Mouse (Mus musculus) inflammation-experienced regulatory T-cells, adult 6 months (primary cell): ENCODE results near the gene Cct3. TPM values are rescaled to one million over a fixed set of nuclear protein-coding genes. Genes with fewer than 3 reads are reported as not detected.
"Not testable (repeated sequence)": the region's sequence is repeated elsewhere in the genome, so short reads cannot be mapped to it uniquely, and the experiment has no call there.

ENCODE experiments used
- ATAC-seq: one replicate; pipeline ENCODE4 v1.8.0; 2017
- polyA plus RNA-seq, 3 experiments: library from polyadenylated mRNA; unstranded; fragments of 100-300 nt; shearing (Covaris generic); gene quantifications; one replicate each; pipeline ENCODE4 v1.2.1; 2017

Gene Cct3
- polyA plus RNA-seq, 3 experiments from 2014 or later, result 157 to 218 (median 188) TPM

DNA sequence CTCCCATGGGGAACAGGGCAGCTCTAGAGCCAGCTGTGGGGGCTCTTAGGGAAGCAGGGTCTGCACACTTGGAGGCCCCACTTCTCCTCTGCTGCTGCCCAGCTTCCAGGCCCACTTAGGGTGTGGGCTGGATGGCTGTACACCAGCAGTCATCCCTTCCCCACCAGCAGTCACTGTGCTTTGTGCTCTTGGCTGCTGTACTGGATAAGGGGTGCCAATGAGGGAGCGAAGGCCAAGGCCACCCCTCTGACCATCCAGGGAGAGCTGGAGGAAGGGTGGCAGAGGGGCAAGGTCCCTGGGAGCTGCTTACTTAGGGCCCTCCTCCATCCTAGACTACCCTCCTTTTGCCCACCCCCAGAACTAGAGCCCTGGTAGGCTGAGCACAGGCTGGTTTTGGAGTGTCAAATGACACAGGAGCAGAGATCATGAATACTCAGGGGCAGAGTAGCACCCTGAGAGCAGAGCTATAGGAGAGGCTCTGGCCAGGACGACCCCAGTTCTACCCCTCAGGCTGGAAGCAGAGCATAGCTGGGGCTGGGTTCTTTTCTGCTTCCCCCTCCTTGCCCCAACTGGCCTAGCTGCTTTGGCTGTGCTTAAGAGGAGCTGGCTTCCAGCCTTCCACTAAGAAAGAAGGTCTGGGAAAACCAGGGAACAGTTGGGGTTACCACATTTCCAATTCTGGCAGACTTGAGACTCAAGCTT lies 64.8 kb downstream of the Cct3 start:
- no peak for ATAC-seq

DNA sequence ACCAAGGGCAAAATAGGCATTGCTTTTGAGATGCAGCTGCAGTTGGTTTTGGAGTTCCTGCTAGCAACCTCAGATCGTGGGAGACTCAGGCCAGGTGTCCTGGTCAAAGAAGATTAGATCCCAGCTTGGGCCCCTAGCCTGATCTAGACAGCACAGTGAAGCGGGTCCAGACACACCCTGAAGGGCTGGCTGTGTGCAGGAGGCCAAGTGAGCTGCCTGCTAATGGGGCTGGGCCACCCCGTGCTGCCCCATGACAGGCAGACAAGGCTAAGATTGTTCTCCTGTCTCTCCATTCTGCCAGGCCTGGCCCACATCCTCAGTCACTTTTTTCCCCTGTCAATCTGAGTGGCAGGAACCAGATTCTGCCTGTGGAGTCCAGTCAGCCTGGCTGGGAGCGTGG lies 66.8 kb downstream of the Cct3 start:
- no peak for ATAC-seq

DNA sequence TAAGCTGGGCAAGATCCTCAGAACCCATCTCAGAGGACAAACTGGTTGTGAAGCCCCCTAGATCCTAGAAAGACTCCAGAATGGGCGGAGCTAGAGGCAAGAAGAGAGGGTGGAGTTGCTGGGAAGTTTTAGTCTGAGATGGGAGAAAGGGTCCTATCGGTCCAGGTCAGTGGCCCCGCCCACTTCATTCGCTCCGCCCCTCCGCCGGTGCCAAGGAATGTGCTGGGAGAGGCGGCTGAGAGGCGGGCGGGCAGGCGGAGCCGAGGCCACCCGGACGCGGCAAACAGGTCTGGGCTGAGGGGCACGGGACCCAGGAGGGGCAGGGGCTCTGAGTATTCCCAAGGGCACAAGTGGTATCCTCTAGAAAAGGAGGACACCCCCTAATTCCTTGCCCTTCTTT lies 67.4 kb downstream of the Cct3 start, which contains the start of gene Paqr6:
Gene Paqr6 (plus strand): TSS at position 248 of the 400 bp plus-strand sequence.
- ATAC-seq, result no peak

DNA sequence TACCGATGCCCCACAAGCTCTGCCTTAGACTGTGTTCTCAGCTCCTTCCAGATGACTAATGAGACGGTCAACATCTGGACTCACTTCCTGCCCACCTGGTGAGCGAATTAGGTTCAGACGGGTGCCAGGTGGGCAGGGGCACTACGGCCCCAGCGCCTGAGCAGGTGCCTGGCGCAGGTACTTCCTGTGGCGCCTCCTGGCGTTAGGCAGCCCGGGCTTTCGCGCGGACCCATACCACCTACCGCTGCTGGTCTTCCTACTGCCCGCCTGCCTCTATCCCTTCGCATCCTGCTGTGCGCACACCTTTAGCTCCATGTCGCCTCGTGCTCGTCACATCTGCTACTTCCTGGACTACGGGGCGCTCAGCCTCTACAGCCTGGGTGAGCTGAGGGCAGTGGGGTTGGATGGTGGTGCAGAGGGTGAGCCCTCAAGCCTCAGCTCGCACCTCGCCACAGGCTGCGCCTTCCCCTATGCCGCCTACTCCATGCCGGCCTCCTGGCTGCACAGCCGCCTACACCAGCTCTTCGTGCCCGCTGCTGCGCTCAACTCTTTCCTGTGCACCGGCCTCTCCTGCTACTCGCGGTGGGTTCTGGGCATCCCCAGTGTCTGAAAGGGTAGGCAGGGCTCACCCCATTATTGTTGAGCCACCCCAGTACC lies 68.9 kb downstream of the Cct3 start:
- no peak for ATAC-seq

DNA sequence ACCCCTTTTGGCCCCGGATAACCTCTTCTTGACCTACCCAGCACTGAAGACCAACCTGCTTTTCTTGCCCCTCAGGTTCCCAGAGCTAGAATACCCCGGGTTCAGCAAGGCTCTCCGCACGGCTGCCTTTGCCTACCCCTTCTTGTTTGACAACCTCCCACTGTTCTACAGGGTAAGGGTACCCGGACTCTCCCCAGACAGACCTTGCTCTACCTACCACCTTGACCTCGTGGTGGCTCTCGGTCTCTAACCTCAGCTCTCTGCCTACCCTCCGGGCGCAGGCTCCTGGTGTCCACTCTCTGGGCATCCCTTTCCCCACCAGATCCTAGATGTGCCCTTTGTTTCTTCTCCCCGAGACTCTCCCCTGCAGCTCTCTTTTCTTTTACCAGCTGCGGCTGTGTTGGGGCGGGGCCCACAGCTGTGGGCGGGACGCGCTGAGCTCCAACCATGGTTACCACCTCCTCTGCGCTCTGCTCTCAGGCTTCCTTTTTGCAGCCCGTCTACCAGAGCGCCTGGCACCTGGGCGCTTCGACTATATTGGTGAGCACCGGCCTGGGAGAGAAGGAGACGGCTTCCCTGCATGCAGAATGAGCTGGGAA lies 70.0 kb downstream of the Cct3 start:
- peak; percentile 91 for ATAC-seq

DNA sequence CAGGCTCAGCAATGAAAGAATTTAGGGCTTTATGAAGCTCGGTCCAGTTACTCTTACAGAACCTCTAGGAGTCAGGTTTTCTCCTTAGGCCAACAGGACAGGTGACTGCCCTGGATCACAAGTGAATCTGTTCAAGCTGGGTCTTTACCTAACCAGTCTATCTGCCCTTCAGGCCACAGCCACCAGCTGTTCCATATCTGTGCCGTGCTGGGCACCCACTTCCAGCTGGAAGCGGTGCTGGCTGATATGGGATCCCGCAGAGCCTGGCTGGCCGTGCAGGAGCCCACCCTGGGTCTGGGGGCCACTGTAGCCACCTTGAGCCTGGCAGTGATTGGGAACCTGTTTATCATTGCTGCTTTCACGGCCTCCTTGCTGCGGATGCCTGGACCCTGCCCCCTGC lies 70.6 kb downstream of the Cct3 start:
- not testable (repeated sequence) for ATAC-seq

DNA sequence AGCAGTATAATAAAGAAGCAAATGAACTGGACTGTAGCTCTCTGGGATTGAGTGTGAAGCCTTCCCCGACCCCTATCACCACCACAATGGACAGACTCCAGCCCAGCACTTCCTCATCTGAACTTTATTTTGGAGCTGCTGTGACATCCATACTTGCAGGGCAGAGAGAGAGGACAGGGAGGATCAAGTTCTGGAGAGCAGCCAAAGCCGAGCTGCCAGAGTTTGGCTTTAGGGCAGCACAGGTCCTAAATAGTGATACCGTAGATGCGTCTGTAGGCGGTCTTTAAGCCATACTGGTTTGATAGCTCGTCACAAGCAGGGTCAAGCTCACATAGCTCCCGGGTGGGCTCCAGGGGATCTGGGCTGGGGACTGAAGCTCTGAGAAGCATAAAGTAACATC lies 71.6 kb downstream of the Cct3 start:
- not testable (repeated sequence) for ATAC-seq

Other genes with a start within 250 kb of the Cct3 start
- gene Naxe, start 238.6 kb upstream of the Cct3 start, polyA plus RNA-seq, result 10 to 100 TPM; 68.3 to 75.7 (median 70.3) TPM
- gene Ttc24, start 218.8 kb upstream of the Cct3 start, polyA plus RNA-seq, result not detected
- gene Iqgap3, start 215.1 kb upstream of the Cct3 start, polyA plus RNA-seq, result 1 to 10 TPM in 1 of 3 experiments, under 1 TPM in 2; 0.59 to 3.5 (median 0.82) TPM
- 10 to 100 TPM; 16.6 to 32.0 (median 27.7) TPM for gene Mef2d, start 154.7 kb upstream of the Cct3 start, polyA plus RNA-seq
- gene Rhbg, start 42.4 kb upstream of the Cct3 start, polyA plus RNA-seq, result not detected
- gene Gm38392, start 9.9 kb upstream of the Cct3 start, polyA plus RNA-seq, result not detected
- gene Tsacc, start 117 bp upstream of the Cct3 start, polyA plus RNA-seq, result 1 to 10 TPM; 2.3 to 6.2 (median 3.6) TPM
- 100 to 1,000 TPM; 335 to 443 (median 344) TPM for gene Glmp, start 27.9 kb downstream of the Cct3 start, polyA plus RNA-seq
- gene Tmem79, start 39.0 kb downstream of the Cct3 start, polyA plus RNA-seq, result 1 to 10 TPM; 1.2 to 2.4 (median 1.8) TPM
- gene Smg5, start 39.1 kb downstream of the Cct3 start, polyA plus RNA-seq, result 10 to 100 TPM; 26.1 to 47.1 (median 37.8) TPM
- gene Paqr6, start 67.5 kb downstream of the Cct3 start, polyA plus RNA-seq, result not detected
- gene Bglap3, start 75.6 kb downstream of the Cct3 start, polyA plus RNA-seq, result not detected
- not detected for gene Bglap2, start 81.6 kb downstream of the Cct3 start, polyA plus RNA-seq
- not detected for gene Bglap, start 87.3 kb downstream of the Cct3 start, polyA plus RNA-seq
- 100 to 1,000 TPM in 1 of 3 experiments, 10 to 100 TPM in 2; 46.3 to 105 (median 50.5) TPM for gene Pmf1, start 113.2 kb downstream of the Cct3 start, polyA plus RNA-seq
- gene Slc25a44, start 128.0 kb downstream of the Cct3 start, polyA plus RNA-seq, result 10 to 100 TPM; 11.2 to 14.6 (median 14.4) TPM
- 10 to 100 TPM; 24.5 to 49.0 (median 28.3) TPM for gene Sema4a, start 164.1 kb downstream of the Cct3 start, polyA plus RNA-seq
- 1 to 10 TPM; 2.6 to 8.0 (median 4.0) TPM for gene Lmna, start 212.8 kb downstream of the Cct3 start, polyA plus RNA-seq
- under 1 TPM; 0.17 to 0.20 (median 0.18) TPM for gene Mex3a, start 235.3 kb downstream of the Cct3 start, polyA plus RNA-seq